Mouse (Mus musculus): Measurements from ENCODE around the gene Gm45785. TPM values are rescaled to one million over a fixed set of nuclear protein-coding genes. Genes with fewer than 3 reads are reported as not detected.

Gm45785 gene
- polyA plus RNA-seq, 1 experiment from 2014 or later, result not detected

- Histone ChIP-seq H3K4me2 (ENCODE audit: low read depth, low read length) (no peak overlapping the region), H3K4me1 (ENCODE audit: insufficient read depth) (no peaks in the 10 kb centered on the region), H3K27ac (ENCODE audit: low read depth) (no peak overlapping the region), H3K4me3 (ENCODE audit: low read depth, low read length) (no peak overlapping the region), H3K27me3 (ENCODE audit: insufficient read depth, low read length) (peaks cover 5% of the 10 kb centered on the region; the same call in 1 of the 2 replicates), H3K36me3 (replicated peaks; ENCODE audit: insufficient read depth, low read length) (no peaks in the 10 kb centered on the region), H3K9ac (replicated peaks) (no peak overlapping the region), H3K9me3 (ENCODE audit: low read length) (no peaks in the 10 kb centered on the region)
- TF ChIP-seq CTCF (IDR thresholded peaks at IDR 0.05; ENCODE audit: low read depth) (no peak), EP300 (IDR thresholded peaks at IDR 0.05; ENCODE audit: low read depth) (no peak)
- DNase-seq (no peak), ATAC-seq (no peak)
- WGBS (ENCODE audit: insufficient replicate concordance), result 69% methylated on average over 5 of the region's 5 CpGs
Measured at GRCm38 (mm10) chr7:140839556-140839955, 16.6 kb downstream of the Gm45785 start.

GRCm38 (mm10) chr7:140836243-140837115 lies 19.7 kb downstream of the Gm45785 start:
- peak overlapping the region; percentile 50 for H3K4me2 ChIP-seq (ENCODE audit: low read depth, low read length)
- peak overlapping the region; percentile 34 for H3K4me3 ChIP-seq (ENCODE audit: low read depth, low read length)
- no peaks in the 10 kb centered on the region for H3K9me3 ChIP-seq (ENCODE audit: low read length)
- no peak for DNase-seq
- H3K9ac ChIP-seq (replicated peaks), result peak overlapping the region; percentile 36
- TF ChIP-seq EP300 (IDR thresholded peaks at IDR 0.05; ENCODE audit: low read depth) (no peak), CTCF (IDR thresholded peaks at IDR 0.05; ENCODE audit: low read depth) (no peak)
- no peaks in the 10 kb centered on the region for H3K4me1 ChIP-seq (ENCODE audit: insufficient read depth)
- peaks cover 5% of the 10 kb centered on the region; the same call in 1 of the 2 replicates for H3K27me3 ChIP-seq (ENCODE audit: insufficient read depth, low read length)
- 66% methylated on average over 9 of the region's 9 CpGs for WGBS (ENCODE audit: insufficient replicate concordance)
- no peaks in the 10 kb centered on the region for H3K36me3 ChIP-seq (replicated peaks; ENCODE audit: insufficient read depth, low read length)
- ATAC-seq, result no peak
- H3K27ac ChIP-seq (ENCODE audit: low read depth), result peak overlapping the region; percentile 87; the same call in 1 of the 2 replicates

GRCm38 (mm10) chr7:140835758-140836087 lies 20.4 kb downstream of the Gm45785 start:
- DNase-seq (no peak), ATAC-seq (peak; percentile 47)
- Histone ChIP-seq H3K4me3 (ENCODE audit: low read depth, low read length) (peak overlapping the region; percentile 34), H3K27me3 (ENCODE audit: insufficient read depth, low read length) (peaks cover 3% of the 10 kb centered on the region; the same call in 1 of the 2 replicates), H3K4me1 (ENCODE audit: insufficient read depth) (no peaks in the 10 kb centered on the region), H3K36me3 (replicated peaks; ENCODE audit: insufficient read depth, low read length) (no peaks in the 10 kb centered on the region), H3K9me3 (ENCODE audit: low read length) (no peaks in the 10 kb centered on the region), H3K27ac (ENCODE audit: low read depth) (peak overlapping the region; percentile 87), H3K4me2 (ENCODE audit: low read depth, low read length) (peak overlapping the region; percentile 50), H3K9ac (replicated peaks) (peak overlapping the region; percentile 36)
- 53% methylated on average over 2 of the region's 2 CpGs for WGBS (ENCODE audit: insufficient replicate concordance)
- TF ChIP-seq EP300 (IDR thresholded peaks at IDR 0.05; ENCODE audit: low read depth), result no peak
- no peak for TF ChIP-seq CTCF (IDR thresholded peaks at IDR 0.05; ENCODE audit: low read depth)

- ATAC-seq (peak; percentile 91), DNase-seq (peak; percentile 69)
- Histone ChIP-seq H3K9ac (replicated peaks) (peak within 1 kb of the TSS; percentile 36; the same call in 1 of the 2 replicates), H3K4me3 (ENCODE audit: low read depth, low read length) (peak within 1 kb of the TSS; percentile 34), H3K4me2 (ENCODE audit: low read depth, low read length) (peak within 1 kb of the TSS; percentile 50), H3K9me3 (ENCODE audit: low read length) (no peaks in the 10 kb centered on the region), H3K27ac (ENCODE audit: low read depth) (peak within 1 kb of the TSS; percentile 87), H3K27me3 (ENCODE audit: insufficient read depth, low read length) (no peaks in the 10 kb centered on the region), H3K4me1 (ENCODE audit: insufficient read depth) (no peaks in the 10 kb centered on the region), H3K36me3 (replicated peaks; ENCODE audit: insufficient read depth, low read length) (no peaks in the 10 kb centered on the region)
- WGBS (ENCODE audit: insufficient replicate concordance), result 52% methylated on average over 20 of the region's 20 CpGs
- no peak for TF ChIP-seq EP300 (IDR thresholded peaks at IDR 0.05; ENCODE audit: low read depth)
- TF ChIP-seq CTCF (IDR thresholded peaks at IDR 0.05; ENCODE audit: low read depth), result no peak
Measured at GRCm38 (mm10) chr7:140834968-140835757, 21.0 kb downstream of the Gm45785 start, which contains the start of gene Urah. Gene Urah, plus strand, starts transcription at chr7:140835018.

- Histone ChIP-seq H3K27me3 (ENCODE audit: insufficient read depth, low read length) (no peaks in the 10 kb centered on the region), H3K4me1 (ENCODE audit: insufficient read depth) (no peaks in the 10 kb centered on the region), H3K9me3 (ENCODE audit: low read length) (no peaks in the 10 kb centered on the region), H3K36me3 (replicated peaks; ENCODE audit: insufficient read depth, low read length) (no peaks in the 10 kb centered on the region), H3K4me2 (ENCODE audit: low read depth, low read length) (no peak overlapping the region), H3K4me3 (ENCODE audit: low read depth, low read length) (no peak overlapping the region), H3K9ac (replicated peaks) (no peak overlapping the region), H3K27ac (ENCODE audit: low read depth) (no peak overlapping the region)
- ATAC-seq, result no peak
- TF ChIP-seq EP300 (IDR thresholded peaks at IDR 0.05; ENCODE audit: low read depth), result no peak
- TF ChIP-seq CTCF (IDR thresholded peaks at IDR 0.05; ENCODE audit: low read depth), result no peak
- no peak for DNase-seq
- 65% methylated on average over 4 of the region's 4 CpGs for WGBS (ENCODE audit: insufficient replicate concordance)
Measured at GRCm38 (mm10) chr7:140833341-140833740, 22.8 kb downstream of the Gm45785 start.

- WGBS (ENCODE audit: insufficient replicate concordance), result 55% methylated on average over 6 of the region's 6 CpGs
- Histone ChIP-seq H3K27me3 (ENCODE audit: insufficient read depth, low read length) (no peaks in the 10 kb centered on the region), H3K9me3 (ENCODE audit: low read length) (no peaks in the 10 kb centered on the region), H3K36me3 (replicated peaks; ENCODE audit: insufficient read depth, low read length) (no peaks in the 10 kb centered on the region), H3K4me3 (ENCODE audit: low read depth, low read length) (no peak overlapping the region), H3K27ac (ENCODE audit: low read depth) (no peak overlapping the region), H3K4me2 (ENCODE audit: low read depth, low read length) (no peak overlapping the region), H3K9ac (replicated peaks) (no peak overlapping the region), H3K4me1 (ENCODE audit: insufficient read depth) (no peaks in the 10 kb centered on the region)
- TF ChIP-seq CTCF (IDR thresholded peaks at IDR 0.05; ENCODE audit: low read depth) (no peak), EP300 (IDR thresholded peaks at IDR 0.05; ENCODE audit: low read depth) (no peak)
- ATAC-seq (no peak), DNase-seq (no peak)
Measured at GRCm38 (mm10) chr7:140831447-140831846, 24.7 kb downstream of the Gm45785 start.
